Mouse (Mus musculus): ENCODE measurements around the gene Src. TPM values are rescaled to one million over a fixed set of nuclear protein-coding genes. Genes with fewer than 3 reads are reported as not detected.
"Not testable (repeated sequence)": the region's sequence is repeated elsewhere in the genome, so short reads cannot be mapped to it uniquely, and the experiment has no call there.

Src gene
- total RNA-seq, 2 experiments from 2014 or later, result 2.2 to 2.8 TPM

GRCm38 (mm10) chr2:157475437-157476379, 57.5 kb downstream of the Src start:
- no peak for DNase-seq
- Histone ChIP-seq H3K4me3 (no peak overlapping the region), H3K27ac (no peak overlapping the region)
- TF ChIP-seq CTCF (IDR thresholded peaks at IDR 0.05), result no peak
- intact Hi-C loops (cut with DNase I), result no loop called here

- intact Hi-C loops (cut with DNase I), result no loop called here
- no peak overlapping the region for H3K27ac ChIP-seq
- no peak for TF ChIP-seq CTCF (IDR thresholded peaks at IDR 0.05)
Measured at GRCm38 (mm10) chr2:157478651-157479050, 60.4 kb downstream of the Src start.

GRCm38 (mm10) chr2:157479858-157480568, 61.8 kb downstream of the Src start:
- peak; percentile 78 for TF ChIP-seq CTCF (IDR thresholded peaks at IDR 0.05)
- Histone ChIP-seq H3K4me3 (no peak overlapping the region), H3K27ac (no peak overlapping the region)
- DNase-seq, result peak; percentile 61
- intact Hi-C loops (cut with DNase I), result loop anchor here (1.0 kb wide), 1 partner anchor 91 kb away; the partner anchor contains the start of gene Blcap

More at GRCm38 (mm10) chr2:157478651-157479050, 60.4 kb downstream of the Src start:
- H3K4me3 ChIP-seq, result no peak overlapping the region
- DNase-seq, result no peak

DNA sequence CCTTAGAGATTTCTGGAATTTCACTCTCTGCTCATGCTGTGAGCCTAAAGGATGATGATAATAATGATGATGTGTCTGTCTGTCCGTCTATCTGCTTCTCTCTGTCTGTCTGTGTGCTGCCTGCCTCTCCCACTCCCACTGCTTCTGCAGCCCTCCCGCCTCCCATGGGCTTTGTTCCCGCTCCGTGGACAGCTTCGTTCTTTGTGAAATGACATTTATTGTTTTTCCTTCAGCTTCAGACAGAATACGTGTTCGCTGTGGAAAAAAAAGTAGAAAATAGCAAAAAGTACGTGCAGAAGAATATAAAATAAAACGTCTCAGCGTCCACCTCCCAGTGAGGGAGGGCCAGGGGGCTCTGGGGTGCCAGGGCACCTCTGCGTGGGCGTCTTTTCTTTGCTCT, 64.5 kb downstream of the Src start:
- DNase-seq, result no peak
- intact Hi-C loops (cut with DNase I), result no loop called here
- TF ChIP-seq CTCF (IDR thresholded peaks at IDR 0.05), result no peak

GRCm38 (mm10) chr2:157486559-157486958, 68.3 kb downstream of the Src start:
- H3K27ac ChIP-seq; DNase-seq; H3K4me3 ChIP-seq; intact Hi-C loops (cut with DNase I): not testable (repeated sequence)

More for the DNA sequence above, 64.5 kb downstream of the Src start:
- Histone ChIP-seq H3K4me3 (no peak overlapping the region), H3K27ac (no peak overlapping the region)

- intact Hi-C loops (cut with DNase I), result no loop called here
- no peak for TF ChIP-seq CTCF (IDR thresholded peaks at IDR 0.05)
- no peak overlapping the region for H3K4me3 ChIP-seq
Measured at GRCm38 (mm10) chr2:157486981-157487656, 68.9 kb downstream of the Src start.

GRCm38 (mm10) chr2:157487733-157488175, 69.5 kb downstream of the Src start:
- Histone ChIP-seq H3K4me3 (no peak overlapping the region), H3K27ac (no peak overlapping the region)
- TF ChIP-seq CTCF (IDR thresholded peaks at IDR 0.05), result no peak
- intact Hi-C loops (cut with DNase I), result no loop called here
- no peak for DNase-seq

More at GRCm38 (mm10) chr2:157486981-157487656, 68.9 kb downstream of the Src start:
- no peak for DNase-seq
- no peak overlapping the region for H3K27ac ChIP-seq

- intact Hi-C loops (cut with DNase I), result no loop called here
- no peak for TF ChIP-seq CTCF (IDR thresholded peaks at IDR 0.05)
- no peak for DNase-seq
- no peak overlapping the region for H3K27ac ChIP-seq
- H3K4me3 ChIP-seq, result no peak overlapping the region
Measured at GRCm38 (mm10) chr2:157493240-157493639, 75.0 kb downstream of the Src start.

DNA sequence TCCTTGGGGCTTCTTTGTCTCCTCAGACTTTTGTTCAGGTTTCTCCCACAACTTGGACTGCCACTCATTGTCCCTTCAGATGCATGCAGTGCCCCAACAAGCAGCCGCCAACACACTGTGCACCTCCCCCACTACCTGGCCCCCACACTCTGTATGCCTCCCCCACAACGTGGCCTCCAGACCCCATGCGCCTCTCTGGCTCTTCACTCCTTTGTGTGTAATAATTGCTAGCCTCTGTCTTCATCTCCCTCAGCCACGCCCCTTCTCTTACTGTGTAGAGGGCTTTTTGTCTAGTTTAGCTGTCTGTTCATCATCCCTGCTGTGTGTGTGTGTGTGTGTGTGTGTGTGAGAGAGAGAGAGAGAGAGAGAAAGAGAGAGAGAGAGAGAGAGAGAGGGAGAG, 80.3 kb downstream of the Src start:
- intact Hi-C loops (cut with DNase I), result no loop called here
- no peak for TF ChIP-seq CTCF (IDR thresholded peaks at IDR 0.05)
- H3K4me3 ChIP-seq, result no peak overlapping the region
- DNase-seq, result no peak
- no peak overlapping the region for H3K27ac ChIP-seq

DNA sequence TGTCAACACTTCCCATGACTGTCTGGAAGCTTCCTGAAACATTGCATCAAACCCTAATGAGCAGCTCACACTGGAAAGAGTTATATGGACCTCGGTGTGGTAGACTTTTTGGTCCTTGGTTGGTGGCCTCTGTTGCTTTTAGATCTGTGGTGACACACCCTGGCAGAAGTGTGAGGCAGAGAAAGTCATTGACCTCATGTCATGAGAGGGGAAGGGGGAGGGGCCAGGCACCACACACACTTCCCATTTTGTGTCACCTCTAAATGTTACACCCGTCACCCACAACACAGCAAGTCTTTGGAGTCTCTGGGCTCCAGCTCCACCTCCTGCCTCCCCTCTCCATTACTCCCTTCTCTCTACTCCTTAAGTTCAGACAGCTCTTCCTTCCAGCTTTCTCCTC, 82.1 kb downstream of the Src start:
- no peak for TF ChIP-seq CTCF (IDR thresholded peaks at IDR 0.05)
- Histone ChIP-seq H3K4me3 (no peak overlapping the region), H3K27ac (no peak overlapping the region)
- DNase-seq, result no peak
- intact Hi-C loops (cut with DNase I), result no loop called here

DNA sequence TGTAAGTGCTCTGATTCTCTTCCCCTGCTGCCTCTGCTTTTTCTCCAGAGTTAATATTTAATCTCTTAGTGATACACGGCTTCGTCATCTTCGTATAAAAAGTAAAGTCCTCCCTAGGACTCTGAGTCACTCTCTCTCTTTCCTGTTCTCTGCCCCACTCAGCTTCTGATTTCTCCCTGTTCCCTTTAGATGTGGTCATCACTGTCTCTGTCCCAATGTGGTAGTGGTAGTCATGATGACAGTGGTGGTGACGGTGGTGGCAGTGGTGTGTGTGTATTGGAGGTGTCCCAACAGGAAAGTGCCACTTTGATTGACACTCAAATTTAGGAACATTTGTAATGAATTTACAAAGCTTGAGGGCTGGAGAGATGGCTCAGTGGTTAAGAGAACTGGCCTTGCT, 83.1 kb downstream of the Src start:
- DNase-seq, result no peak
- no peak for TF ChIP-seq CTCF (IDR thresholded peaks at IDR 0.05)
- intact Hi-C loops (cut with DNase I), result no loop called here
- no peak overlapping the region for H3K27ac ChIP-seq
- H3K4me3 ChIP-seq, result no peak overlapping the region

DNA sequence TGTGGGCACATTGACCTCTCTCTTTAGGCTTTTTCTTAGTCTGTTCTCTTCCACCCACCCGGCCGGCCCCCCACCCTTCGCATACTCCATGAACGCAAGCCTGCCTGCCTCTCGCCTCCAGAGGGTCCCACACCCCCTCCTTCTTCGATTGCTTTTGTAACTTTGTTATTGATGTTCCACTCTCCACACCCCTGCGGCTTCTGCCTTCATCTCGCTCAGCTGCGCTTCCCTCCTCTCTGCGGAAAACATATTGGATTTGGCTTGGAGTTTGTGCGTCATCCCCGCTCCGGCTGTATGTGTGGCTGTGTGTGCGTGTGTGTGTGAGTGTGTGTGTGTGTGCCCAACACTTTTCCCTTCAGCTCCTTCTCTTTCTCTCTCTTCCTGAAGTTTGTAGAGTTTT, 88.5 kb downstream of the Src start:
- no peak for TF ChIP-seq CTCF (IDR thresholded peaks at IDR 0.05)

More for the DNA sequence above, 88.5 kb downstream of the Src start:
- intact Hi-C loops (cut with DNase I), result no loop called here
- no peak for DNase-seq
- Histone ChIP-seq H3K27ac (no peak overlapping the region), H3K4me3 (no peak overlapping the region)

All from gastrocnemius, adult 2 months (tissue).